Mouse (Mus musculus) kidney, embryonic 15.5 days (tissue): ENCODE measurements at regions not wholly inside any gene's neighbourhood (a gene's known extent, or its start where the extent isn't known, plus 50 kb on each side); places are given as distances from the start of the nearest gene placed in this dataset.

ENCODE experiments used
- ATAC-seq: fragments of 200-750 bp; cut with Nextera tagmentation; replicated peaks from 2 replicates; pipeline ENCODE4 v1.8.0; 2017; ENCODE audit warnings: moderate TSS enrichment; ENCODE audit not compliant: low FRiP score
- H3K27ac ChIP-seq: fragments of 300-500 bp; sonication (generic); 2 replicates; pipeline ENCODE4 v1.5.1; 2015; ENCODE audit warnings: mild to moderate bottlenecking, inconsistent platforms
- H3K27me3 ChIP-seq: fragments of 300-500 bp; sonication (generic); 2 replicates; pipeline ENCODE4 v1.6.1; 2015; ENCODE audit warnings: inconsistent platforms
- H3K36me3 ChIP-seq: fragments of 300-500 bp; sonication (generic); 2 replicates; pipeline ENCODE4 v1.6.1; 2015; ENCODE audit warnings: inconsistent platforms
- H3K4me1 ChIP-seq: fragments of 300-500 bp; sonication (generic); 2 replicates; pipeline ENCODE4 v1.6.1; 2015; ENCODE audit warnings: inconsistent platforms
- H3K4me2 ChIP-seq: fragments of 300-500 bp; sonication (generic); 2 replicates; pipeline ENCODE4 v1.6.1; 2015; ENCODE audit warnings: moderate library complexity, mild to moderate bottlenecking, inconsistent platforms
- H3K4me3 ChIP-seq: fragments of 300-500 bp; sonication (generic); replicated peaks from 2 replicates; pipeline ENCODE4 v1.5.1; 2015; ENCODE audit warnings: mild to moderate bottlenecking, inconsistent platforms
- H3K9ac ChIP-seq: fragments of 300-500 bp; sonication (generic); 2 replicates; pipeline ENCODE4 v1.6.1; 2015; ENCODE audit warnings: mild to moderate bottlenecking, inconsistent platforms
- H3K9me3 ChIP-seq: fragments of 300-500 bp; sonication (generic); replicated peaks from 2 replicates; pipeline ENCODE4 v1.6.1; 2016; ENCODE audit warnings: inconsistent platforms
- WGBS: fragments of 180-500 bp; shearing (Covaris S2); methylation state at CpG from one replicate; pipeline ENCODE4 v1.1.7; 2015; ENCODE audit warnings: mixed read lengths; 5-methylcytosine and 5-hydroxymethylcytosine counted together

DNA sequence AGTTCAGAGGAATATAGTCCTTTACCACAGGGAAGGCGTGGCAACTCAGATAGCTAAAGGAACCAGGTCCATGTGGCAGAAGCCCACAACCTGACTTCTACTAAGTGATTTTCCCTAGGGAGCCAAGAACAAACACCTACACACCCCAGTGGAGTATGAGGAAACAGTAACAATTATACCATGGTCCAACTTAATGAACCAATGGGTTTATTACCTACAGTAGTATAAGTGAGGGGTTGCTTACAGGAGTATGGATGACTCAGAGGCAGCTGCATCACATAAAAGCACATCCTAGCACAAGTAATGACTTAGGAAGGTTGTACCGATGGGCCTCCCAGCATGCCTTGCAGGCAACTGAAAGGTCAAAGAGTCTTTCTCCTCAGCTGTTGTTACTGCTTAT lies 98.7 kb upstream of the Cul1 start:
- ATAC-seq, result no peak
- Histone ChIP-seq H3K4me1 (no peaks in the 10 kb centered on the region), H3K9me3 (no peaks in the 10 kb centered on the region), H3K4me2 (no peak overlapping the region), H3K4me3 (no peak overlapping the region), H3K27ac (no peak overlapping the region), H3K36me3 (no peaks in the 10 kb centered on the region), H3K9ac (no peak overlapping the region), H3K27me3 (no peaks in the 10 kb centered on the region)
- WGBS, result 88% methylated on average over 2 of the region's 2 CpGs

DNA sequence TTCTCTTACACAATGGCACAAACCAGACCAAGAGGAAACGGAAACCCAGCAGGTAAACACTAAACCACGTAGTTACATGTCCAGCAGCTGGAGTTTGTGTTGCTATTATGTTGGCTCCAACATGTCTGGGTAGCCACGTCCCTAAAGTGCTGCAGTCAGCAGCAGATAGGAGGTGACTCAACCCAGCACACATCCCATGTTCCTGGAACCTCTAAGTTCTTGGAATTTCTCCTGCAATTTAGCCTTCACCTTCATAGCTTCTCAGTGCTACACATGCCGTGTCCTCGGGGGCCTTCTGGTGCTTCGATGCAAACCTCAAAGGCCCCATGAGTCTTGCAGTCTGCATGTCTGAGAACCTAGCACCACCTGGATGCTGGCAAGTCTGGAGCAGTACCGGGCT lies 97.7 kb upstream of the Cul1 start:
- H3K4me2 ChIP-seq, result no peak overlapping the region
- no peak overlapping the region for H3K27ac ChIP-seq
- no peak overlapping the region for H3K9ac ChIP-seq
- no peaks in the 10 kb centered on the region for H3K36me3 ChIP-seq
- H3K9me3 ChIP-seq, result no peaks in the 10 kb centered on the region
- no peaks in the 10 kb centered on the region for H3K4me1 ChIP-seq
- no peak for ATAC-seq
- no peak overlapping the region for H3K4me3 ChIP-seq
- no peaks in the 10 kb centered on the region for H3K27me3 ChIP-seq
- WGBS, result 82% methylated on average over 7 of the region's 7 CpGs

DNA sequence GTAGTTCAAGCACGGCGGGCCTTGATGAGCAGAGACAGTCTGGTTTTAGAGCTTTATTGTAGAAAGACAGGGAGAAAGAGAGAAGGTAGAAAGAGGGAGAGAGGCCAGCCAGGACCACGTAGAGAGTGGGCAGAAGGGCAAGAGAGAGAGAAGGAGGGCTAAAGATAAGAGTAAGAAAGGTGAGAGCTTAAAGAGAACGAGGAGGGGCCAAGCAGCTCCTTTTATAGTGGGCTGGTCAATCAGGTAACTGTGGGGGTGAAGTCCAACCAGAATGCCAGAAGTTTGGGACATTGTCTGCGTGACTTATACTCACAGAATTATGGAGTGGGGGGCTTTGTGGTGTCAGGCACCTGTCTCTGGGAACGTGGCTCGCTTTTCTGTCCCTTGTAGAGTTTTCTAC lies 96.7 kb upstream of the Cul1 start:
- WGBS, result 83% methylated on average over 7 of the region's 7 CpGs
- Histone ChIP-seq H3K4me1 (no peaks in the 10 kb centered on the region), H3K27ac (no peak overlapping the region), H3K36me3 (no peaks in the 10 kb centered on the region), H3K27me3 (no peaks in the 10 kb centered on the region), H3K9ac (no peak overlapping the region), H3K4me2 (no peak overlapping the region), H3K4me3 (no peak overlapping the region), H3K9me3 (no peaks in the 10 kb centered on the region)
- no peak for ATAC-seq

DNA sequence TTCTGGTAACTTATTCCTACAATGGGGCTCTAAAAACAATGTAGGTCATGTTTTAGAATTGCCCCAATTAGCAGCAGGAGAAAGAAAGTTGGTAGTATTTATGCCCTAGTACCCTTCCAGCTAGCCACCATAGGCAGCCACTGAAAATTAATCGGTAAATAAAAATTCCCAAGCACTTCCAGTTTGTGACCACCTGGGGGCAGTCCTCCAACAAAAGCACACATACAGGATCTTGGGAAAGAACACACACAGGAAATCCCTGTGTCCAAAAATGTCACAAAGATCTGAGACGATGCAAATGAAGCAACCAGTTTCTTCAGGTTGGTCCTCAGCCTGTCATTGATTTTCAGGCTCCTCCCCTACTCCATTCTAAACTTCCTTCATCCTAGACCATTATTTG lies 94.5 kb upstream of the Cul1 start:
- no peak overlapping the region for H3K9ac ChIP-seq
- no peak overlapping the region for H3K27ac ChIP-seq
- ATAC-seq, result no peak

DNA sequence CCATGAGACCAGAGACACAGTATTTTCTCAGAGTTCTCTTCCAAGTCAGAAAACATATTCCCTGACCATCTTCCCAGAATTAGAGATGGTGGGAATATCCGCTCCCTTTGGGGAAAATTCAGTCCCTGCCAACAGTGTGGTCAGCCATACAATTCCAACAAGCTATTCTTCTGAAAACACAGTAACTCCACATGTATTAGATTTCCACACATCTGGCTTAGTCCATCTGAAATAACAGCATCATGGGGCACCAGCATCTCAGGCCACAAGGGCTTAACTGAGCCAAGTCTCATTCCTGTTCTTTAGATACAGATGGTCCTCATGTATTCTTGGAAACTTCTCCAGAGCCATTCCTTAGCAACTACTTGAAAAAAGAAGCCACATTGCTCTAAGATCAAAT lies 89.2 kb upstream of the Cul1 start:
- no peak overlapping the region for H3K4me3 ChIP-seq
- no peak overlapping the region for H3K9ac ChIP-seq
- WGBS, result 95% methylated on average over 1 of the region's 1 CpGs
- no peaks in the 10 kb centered on the region for H3K36me3 ChIP-seq
- H3K4me2 ChIP-seq, result no peak overlapping the region
- no peak overlapping the region for H3K27ac ChIP-seq
- 0 out of 2 replicates have a peak, but pooled peaks cover 8% of the 10 kb centered on the region for H3K4me1 ChIP-seq
- H3K9me3 ChIP-seq, result no peaks in the 10 kb centered on the region
- no peak for ATAC-seq
- H3K27me3 ChIP-seq, result no peaks in the 10 kb centered on the region

More for the DNA sequence above, 94.5 kb upstream of the Cul1 start:
- no peaks in the 10 kb centered on the region for H3K27me3 ChIP-seq
- no peaks in the 10 kb centered on the region for H3K36me3 ChIP-seq
- H3K9me3 ChIP-seq, result no peaks in the 10 kb centered on the region
- WGBS, result 40% methylated on average over 2 of the region's 2 CpGs
- no peak overlapping the region for H3K4me2 ChIP-seq
- H3K4me1 ChIP-seq, result no peaks in the 10 kb centered on the region
- no peak overlapping the region for H3K4me3 ChIP-seq

DNA sequence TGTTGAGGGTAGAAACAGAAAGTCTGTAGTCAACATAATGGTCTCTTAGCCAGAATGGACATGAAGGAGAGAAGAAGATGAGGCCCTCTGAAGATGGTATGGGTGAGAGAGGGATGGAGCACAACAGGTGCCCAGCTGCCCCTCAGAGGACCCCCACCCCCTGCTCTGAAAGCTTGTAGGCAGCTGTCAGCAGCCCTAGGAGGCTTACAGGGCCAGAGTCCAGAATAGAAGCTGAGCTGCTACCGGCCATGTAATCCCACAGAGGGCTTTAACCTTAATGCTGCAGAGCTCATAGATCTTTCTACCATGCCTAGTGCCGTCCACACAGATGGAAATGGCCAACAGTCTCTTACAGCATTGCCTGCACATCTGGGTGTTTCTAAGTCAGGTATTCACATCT lies 88.6 kb upstream of the Cul1 start:
- ATAC-seq, result no peak
- 60% methylated on average over 2 of the region's 2 CpGs for WGBS
- Histone ChIP-seq H3K27me3 (no peaks in the 10 kb centered on the region), H3K9me3 (no peaks in the 10 kb centered on the region), H3K4me3 (no peak overlapping the region), H3K4me1 (0 out of 2 replicates have a peak, but pooled peaks cover 8% of the 10 kb centered on the region), H3K4me2 (no peak overlapping the region), H3K9ac (no peak overlapping the region), H3K27ac (no peak overlapping the region), H3K36me3 (no peaks in the 10 kb centered on the region)

DNA sequence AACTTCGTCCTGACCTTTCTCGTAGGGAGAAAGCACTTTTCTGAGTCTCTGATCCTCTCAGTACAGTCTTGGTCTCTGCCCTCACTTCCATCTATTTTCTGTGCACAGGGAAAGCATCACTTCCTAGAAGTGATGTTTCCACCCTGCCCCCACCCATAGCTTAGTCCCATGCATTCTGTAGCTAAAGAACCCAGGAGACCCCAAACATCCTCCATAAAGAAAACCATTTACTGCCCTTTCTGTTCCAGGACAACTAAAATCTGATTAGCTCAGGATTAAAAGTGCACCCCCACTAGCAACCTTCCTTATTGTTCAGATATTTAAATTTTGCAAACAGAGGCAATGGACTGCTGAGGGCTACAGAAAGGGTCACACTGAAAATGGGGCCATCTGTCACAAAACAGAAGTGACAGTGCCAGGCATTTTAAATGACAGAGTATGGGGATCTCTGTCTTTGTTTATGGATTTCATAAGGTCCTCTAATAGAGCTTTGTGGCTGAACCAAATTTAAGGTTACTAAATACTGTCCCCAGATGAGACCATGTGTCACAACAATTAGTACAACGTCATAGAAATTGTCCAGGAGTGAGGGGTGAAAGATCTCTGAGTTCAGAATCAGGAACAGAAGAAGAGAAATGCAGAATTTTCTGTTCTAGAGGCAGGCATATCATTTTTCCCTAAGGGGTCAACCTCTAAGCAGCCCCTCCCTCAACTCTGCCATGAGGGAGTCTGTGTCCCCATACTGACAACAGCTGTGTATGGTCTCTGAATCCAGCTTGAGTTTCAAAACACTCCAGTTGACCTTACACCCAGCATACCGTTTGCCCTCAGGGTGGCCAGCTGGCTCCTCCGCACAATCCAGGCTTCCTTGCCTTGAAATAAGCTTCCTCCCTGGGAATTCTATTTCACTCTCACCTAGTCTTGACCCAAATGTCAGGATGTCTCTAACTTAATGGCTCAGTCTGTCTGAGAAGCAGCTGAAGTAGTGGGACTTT lies 87.2 kb upstream of the Cul1 start:
- Histone ChIP-seq H3K4me2 (no peak overlapping the region), H3K9ac (no peak overlapping the region), H3K4me1 (0 out of 2 replicates have a peak, but pooled peaks cover 8% of the 10 kb centered on the region), H3K27me3 (no peaks in the 10 kb centered on the region), H3K36me3 (no peaks in the 10 kb centered on the region), H3K4me3 (no peak overlapping the region), H3K27ac (no peak overlapping the region), H3K9me3 (no peaks in the 10 kb centered on the region)
- ATAC-seq, result peak; percentile 83
- WGBS, result 45% methylated on average over 5 of the region's 5 CpGs

DNA sequence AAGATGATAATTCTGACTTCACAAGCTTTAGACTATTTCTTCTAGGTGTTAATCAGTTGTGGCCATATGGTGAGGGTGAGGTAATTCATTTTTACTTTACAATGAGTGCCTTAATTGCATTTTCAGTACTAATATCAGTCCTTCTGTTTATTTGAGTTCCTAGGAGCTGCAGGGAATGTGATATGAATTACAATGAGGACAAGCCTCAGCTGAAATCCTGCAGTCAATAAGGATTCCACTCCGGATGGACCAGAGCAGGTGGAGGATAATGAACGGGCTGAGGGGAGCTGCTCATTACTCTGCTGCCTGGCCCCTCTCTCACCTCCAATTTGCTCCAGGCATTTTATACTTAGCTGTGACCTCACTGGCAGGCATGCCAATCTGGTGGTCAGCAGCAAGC lies 85.7 kb upstream of the Cul1 start:
- 39% methylated on average over 2 of the region's 2 CpGs for WGBS
- H3K9me3 ChIP-seq, result no peaks in the 10 kb centered on the region
- H3K4me2 ChIP-seq, result no peak overlapping the region

DNA sequence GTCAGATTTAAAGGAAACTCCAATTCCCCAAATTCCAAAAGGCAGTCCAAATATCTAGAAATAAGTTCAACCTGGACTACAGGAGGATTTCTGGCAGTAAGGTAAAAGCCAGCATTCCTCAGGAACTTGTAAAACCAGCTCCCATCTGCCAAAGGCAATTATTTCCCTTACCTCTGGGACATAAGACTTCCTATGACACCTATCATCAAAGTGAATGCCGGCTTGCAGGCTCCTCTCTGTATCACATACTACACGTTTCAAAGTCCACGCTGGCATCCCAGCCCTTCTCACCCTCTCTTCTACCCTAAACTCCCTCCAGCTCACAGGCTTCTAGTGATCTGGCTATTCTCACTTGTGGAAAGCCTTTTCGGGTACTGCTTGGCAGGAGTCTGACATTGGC lies 77.5 kb upstream of the Cul1 start:
- H3K4me3 ChIP-seq, result no peak overlapping the region
- H3K4me1 ChIP-seq, result no peaks in the 10 kb centered on the region
- H3K4me2 ChIP-seq, result no peak overlapping the region
- H3K27ac ChIP-seq, result no peak overlapping the region
- WGBS, result 57% methylated on average over 4 of the region's 4 CpGs
- ATAC-seq, result no peak
- no peaks in the 10 kb centered on the region for H3K9me3 ChIP-seq
- H3K36me3 ChIP-seq, result no peaks in the 10 kb centered on the region
- H3K27me3 ChIP-seq, result no peaks in the 10 kb centered on the region
- H3K9ac ChIP-seq, result no peak overlapping the region

More for the DNA sequence above, 85.7 kb upstream of the Cul1 start:
- Histone ChIP-seq H3K27ac (no peak overlapping the region), H3K27me3 (no peaks in the 10 kb centered on the region), H3K4me1 (0 out of 2 replicates have a peak, but pooled peaks cover 8% of the 10 kb centered on the region), H3K9ac (no peak overlapping the region), H3K4me3 (no peak overlapping the region), H3K36me3 (no peaks in the 10 kb centered on the region)
- no peak for ATAC-seq

DNA sequence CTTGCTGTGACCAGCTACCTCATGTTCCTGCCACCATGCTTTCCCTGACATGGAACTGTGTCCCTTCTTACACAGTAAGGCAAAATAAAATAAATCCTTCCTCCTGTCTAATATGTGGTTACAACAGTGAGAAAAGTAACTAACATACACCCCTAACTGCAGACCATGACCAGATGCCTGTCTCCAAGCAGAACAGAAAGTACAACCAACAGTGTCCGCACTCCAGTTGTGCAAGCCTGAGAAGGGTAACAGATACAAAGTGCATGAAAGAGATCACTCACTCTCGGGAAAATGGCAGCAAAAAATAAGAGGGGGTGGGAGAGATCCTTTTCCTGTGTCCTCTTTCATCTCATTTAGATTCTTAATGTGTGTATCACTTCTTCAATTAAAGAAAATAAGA lies 71.7 kb upstream of the Cul1 start:
- Histone ChIP-seq H3K4me1 (no peaks in the 10 kb centered on the region), H3K27ac (no peak overlapping the region), H3K27me3 (no peaks in the 10 kb centered on the region), H3K9me3 (no peaks in the 10 kb centered on the region), H3K4me3 (no peak overlapping the region), H3K4me2 (no peak overlapping the region), H3K9ac (no peak overlapping the region), H3K36me3 (no peaks in the 10 kb centered on the region)
- ATAC-seq, result no peak
- WGBS, result 74% methylated on average over 2 of the region's 2 CpGs

DNA sequence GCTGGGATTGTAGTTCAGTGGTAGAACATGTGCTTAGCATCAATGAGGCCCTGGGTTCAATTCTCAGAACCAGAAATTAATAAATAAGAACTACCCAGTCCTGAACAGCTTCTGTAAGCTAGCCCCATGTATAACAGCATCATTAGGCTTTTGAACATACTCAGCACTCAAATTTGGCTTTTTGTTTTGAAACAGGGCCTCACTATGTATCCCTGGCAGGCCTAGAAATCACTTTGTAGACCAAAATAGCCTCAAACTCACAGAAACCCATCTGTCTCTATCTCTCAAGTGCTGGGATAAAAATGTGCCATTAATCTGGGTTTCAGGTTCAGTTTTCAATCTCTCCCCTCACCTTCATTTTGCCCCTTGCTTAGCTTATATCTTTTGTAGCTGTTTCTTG lies 66.6 kb upstream of the Cul1 start:
- H3K9me3 ChIP-seq, result no peaks in the 10 kb centered on the region
- no peaks in the 10 kb centered on the region for H3K27me3 ChIP-seq
- no peak overlapping the region for H3K9ac ChIP-seq
- no peak overlapping the region for H3K4me2 ChIP-seq
- no peak for ATAC-seq
- H3K4me1 ChIP-seq, result peaks cover 5% of the 10 kb centered on the region
- no peak overlapping the region for H3K4me3 ChIP-seq
- H3K27ac ChIP-seq, result no peak overlapping the region
- no peaks in the 10 kb centered on the region for H3K36me3 ChIP-seq

DNA sequence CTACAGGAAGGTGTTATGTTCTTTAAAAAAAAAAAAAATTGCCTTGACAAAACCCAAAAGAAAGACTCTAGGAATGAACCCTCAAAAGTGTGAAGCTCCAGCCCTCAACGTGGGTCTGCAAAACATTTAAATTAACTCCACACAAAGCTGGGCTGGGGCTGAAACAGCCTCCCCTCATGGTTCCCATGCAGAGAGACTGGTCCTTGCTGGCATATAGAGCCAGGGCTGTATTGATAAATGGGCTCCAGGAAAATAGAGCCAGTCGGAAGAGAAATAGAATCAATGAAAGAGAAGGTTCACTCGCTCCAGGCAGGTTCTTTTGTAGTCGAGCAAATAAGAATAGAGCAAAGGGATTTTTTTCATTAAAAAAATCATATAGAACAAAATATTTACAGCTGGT lies 63.3 kb upstream of the Cul1 start:
- no peak overlapping the region for H3K27ac ChIP-seq
- no peaks in the 10 kb centered on the region for H3K9me3 ChIP-seq
- no peak for ATAC-seq
- 64% methylated on average over 4 of the region's 4 CpGs for WGBS
- no peaks in the 10 kb centered on the region for H3K27me3 ChIP-seq
- H3K4me2 ChIP-seq, result no peak overlapping the region
- H3K9ac ChIP-seq, result no peak overlapping the region
- peaks cover 10% of the 10 kb centered on the region for H3K4me1 ChIP-seq
- H3K4me3 ChIP-seq, result no peak overlapping the region
- H3K36me3 ChIP-seq, result no peaks in the 10 kb centered on the region
